Mouse (Mus musculus): Measurements from ENCODE around the gene Tnk2.

GRCm38 (mm10) chr16:32687221-32687620, 43.5 kb downstream of the Tnk2 start:
- TF ChIP-seq HCFC1 (IDR thresholded peaks at IDR 0.05; ENCODE audit: borderline replicate concordance, insufficient read depth, low read length) (no peak), ZNF384 (IDR thresholded peaks at IDR 0.05; ENCODE audit: low read depth, low read length) (0 out of 2 replicates have a peak, but pooled peaks have one; percentile 28), CHD2 (IDR thresholded peaks at IDR 0.05; ENCODE audit: low read depth, low read length) (no peak)

All from ES-E14 (cell line).